Mouse (Mus musculus) c-Kit-positive CD71-negative TER-119-negative erythroid progenitor cells, embryonic 14.5 days (primary cell): Measurements from ENCODE around the gene Cryzl1.

Experiments
- DNase-seq: peaks from one replicate; pipeline ENCODE4 v3.0.0-alpha.2; 2013; ENCODE audit warnings: low read depth

Cryzl1 gene

DNA sequence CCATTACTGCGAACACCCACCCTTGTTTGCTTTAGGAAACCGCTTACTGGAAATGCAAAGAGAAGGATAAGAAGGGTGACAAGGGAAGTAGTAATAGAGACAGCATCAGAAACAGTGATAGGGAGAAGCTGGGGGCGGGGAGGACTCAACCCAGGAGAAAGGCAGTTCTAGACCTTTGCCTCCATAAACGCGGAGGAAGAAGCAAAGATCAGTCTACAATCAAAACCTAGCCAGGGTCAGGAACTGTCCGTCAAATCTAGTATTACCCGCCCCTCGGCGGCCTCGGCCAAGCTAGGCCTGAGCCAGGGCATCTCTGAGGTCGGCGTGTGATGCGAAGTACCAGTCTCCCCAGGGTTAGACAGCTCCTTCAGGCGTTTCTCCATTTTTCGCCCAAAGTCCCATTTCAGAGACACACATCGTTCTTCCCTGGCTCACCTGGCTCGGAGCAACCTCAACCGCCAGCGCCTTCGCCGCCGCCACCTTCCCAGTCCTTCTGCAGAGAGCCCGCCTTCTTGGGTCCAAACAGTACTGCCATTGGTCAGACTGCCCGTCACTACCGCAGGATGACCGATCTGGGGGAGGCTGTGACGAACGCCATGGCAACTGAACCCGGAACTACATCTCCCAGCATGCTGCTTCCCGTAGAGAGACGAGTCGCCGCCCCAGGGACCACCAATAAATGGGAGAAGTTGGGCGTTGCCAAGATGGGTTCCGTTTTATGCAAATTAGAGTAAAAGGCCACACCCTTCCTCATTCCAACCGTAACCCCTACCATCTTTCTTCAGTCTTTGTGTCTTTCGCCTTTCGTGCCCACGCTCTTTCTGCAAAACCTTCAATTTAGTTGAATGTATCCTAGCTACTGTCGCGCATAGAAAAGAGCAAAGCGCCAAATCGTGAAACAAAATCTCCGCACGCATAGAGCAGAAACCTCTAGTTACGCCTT lies at the start of gene Cryzl1:
TSS of gene Cryzl1 (minus strand) at position 853 of the 943 bp plus-strand sequence.
- DNase-seq = peak; percentile 91

DNA sequence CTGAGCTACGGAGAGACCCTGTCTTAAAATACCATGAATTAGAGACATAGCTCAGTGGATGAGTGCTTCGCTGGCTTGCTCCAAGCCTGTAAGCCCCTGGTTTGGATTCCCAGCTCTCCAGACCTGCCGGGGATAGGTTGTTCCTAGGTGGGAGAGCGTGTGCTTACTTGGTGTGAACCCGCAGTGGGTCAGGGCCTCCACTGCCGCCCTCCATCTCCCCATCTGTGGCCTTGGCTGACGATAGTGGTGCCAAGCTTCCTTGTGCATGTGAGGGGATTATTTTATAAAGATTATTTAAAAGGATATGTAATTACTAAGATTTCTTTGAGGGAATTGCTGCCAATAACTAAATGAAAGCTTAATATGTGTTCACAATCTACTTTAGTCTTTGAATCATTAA lies 43.8 kb upstream of the Cryzl1 start:
- no peak for DNase-seq

DNA sequence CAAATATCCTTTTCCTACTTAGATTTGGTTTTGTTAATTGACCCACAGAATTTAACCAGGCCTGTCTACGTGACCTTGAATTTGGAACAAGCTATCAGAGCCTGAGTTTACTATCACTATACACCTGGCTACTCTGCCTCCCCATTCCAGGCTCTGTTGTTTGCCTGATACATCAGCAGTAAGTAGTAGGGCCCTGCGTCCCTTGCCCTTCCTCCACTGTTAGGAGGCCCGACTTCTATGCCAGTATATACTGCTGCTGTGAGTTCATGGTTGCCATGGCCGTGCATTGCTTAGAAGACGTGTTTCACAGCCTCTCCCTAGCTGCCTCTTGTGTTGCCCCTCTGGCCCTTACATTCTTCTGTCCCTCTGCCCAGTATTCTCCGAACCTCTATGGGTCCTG lies 42.6 kb upstream of the Cryzl1 start:
- no peak for DNase-seq

DNA sequence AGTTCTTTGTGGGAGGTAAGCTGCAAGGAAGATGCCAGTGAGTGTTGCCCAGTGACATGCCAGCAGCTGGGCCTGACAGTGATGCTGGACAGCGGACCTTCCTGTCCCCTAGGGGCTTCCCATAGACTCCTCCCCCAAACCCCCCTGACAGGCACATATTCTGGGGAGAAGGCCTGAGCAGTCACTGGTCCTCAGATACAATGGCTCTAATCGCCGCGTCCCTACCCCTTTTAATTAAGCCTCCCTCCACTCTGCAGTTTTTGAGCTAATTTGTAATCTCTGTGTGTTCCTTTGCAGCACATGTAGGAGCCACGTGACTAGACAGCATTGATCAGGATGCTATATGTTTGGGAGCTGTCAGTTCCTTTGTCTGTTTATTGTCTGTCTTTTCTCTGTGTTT lies 41.9 kb upstream of the Cryzl1 start:
- DNase-seq = no peak

DNA sequence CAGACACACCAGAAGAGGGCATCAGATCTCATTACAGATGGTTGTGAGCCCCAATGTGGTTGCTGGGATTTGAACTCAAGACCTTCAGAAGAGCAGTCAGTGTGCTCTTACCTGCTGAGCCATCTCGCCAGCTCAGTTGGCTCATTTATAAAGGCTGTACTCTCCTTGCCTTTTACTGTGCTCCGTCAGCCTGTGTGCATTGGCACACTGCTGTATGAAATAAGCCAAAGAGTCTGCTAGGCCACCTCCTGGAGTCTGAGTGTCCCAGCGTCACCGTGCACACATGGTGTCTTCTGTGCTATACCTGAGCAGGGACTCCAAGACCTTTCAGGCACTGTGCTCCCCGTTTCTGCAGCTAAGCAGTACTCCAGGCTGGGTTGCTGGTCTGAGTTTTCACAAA lies 41.1 kb upstream of the Cryzl1 start:
- no peak for DNase-seq

DNA sequence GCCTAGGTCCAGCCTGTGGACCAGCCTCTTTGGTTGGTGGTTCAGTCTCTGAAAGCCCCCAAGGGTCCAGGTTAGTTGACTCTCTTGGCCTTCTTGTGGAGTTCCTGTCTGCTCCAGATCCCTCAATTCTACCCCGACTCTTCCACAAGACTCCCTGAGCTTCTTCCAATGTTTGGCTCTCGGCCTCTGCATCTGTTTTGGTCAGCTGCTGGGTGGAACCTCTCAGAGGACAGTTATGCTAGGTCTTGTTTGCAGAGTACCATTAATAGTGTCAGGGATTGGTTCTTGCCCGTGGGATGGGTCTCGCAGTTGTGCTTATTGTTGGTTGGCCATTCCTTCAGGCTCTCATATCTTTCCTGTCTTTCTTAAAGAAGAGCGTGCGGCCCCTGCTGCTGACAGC lies 39.8 kb upstream of the Cryzl1 start:
- no peak for DNase-seq

DNA sequence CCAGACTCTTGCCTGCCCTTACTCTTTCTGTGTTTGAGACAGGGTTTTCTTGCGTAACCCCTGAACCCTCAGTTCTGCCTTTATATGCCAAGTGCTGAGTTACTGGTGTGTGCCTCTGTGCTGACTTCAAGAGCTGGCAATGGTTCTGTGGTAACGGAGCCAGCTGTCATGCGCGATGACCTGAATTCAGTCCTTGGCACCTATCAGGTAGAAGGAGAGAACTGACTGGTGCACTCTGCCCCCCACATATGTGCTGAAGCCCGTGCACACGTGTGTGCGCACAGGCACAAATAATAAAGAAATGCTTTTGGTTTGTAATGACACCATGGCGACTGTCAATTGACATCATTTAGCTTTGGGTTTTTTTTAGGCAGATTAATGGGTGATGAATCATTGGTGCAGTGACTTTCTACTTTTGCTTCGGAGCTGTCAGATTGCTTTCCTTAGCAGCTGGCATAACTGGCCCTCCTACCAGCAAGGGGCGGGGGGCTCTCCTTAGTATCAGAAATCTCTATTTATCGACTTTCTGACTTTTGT lies 38.5 kb upstream of the Cryzl1 start:
- no peak for DNase-seq

DNA sequence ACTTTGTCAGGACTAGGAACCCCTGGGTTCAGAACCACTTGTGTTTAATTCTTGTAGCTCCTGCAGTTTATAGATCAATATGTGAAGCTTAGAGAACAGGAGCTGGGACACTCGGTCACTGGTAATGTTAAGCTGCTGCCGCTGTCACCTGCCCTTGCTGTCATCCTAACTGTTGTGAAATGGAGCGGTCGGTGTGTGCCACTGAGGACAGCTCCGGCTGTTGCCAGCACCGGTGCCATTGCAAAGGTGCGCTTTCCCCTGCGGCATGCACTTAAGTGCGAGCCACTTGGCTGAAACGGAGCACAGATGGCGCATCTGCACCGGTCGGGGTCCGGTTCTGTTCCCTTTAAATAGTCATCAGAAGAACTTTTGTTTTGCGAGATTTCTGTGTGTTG lies 37.0 kb upstream of the Cryzl1 start:
- DNase-seq = no peak

DNA sequence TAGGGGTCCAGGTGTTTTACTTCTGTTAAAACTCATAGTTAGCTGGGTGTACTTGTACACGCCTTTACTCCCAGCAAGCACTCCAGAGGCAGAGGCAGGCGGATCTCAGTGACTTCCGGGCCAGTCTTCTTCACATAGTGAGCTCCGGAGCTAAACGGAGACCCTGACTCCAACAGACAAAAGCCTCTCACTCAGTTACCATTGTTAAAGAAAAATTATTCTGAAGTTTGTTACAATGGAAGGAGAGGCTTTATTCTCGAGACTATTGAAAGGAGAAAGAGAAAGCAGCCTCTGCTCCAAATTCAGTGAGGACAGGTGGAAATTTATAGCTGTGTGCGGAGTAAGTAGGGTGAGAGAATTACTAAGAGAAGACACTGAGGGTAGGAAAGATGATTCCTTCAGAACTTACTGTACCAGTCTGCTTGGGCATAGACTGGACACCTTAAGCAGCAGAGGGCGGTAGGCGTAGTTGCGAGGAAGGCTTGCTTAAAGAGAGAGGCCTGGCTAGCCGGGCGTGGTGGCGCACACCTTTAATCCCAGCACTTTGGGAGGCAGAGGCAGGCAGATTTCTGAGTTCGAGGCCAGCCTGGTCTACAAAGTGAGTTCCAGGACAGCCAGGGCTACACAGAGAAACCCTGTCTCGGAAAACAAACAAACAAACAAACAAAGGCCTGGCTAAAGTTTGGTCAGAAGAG lies 36.5 kb upstream of the Cryzl1 start:
- DNase-seq = no peak

DNA sequence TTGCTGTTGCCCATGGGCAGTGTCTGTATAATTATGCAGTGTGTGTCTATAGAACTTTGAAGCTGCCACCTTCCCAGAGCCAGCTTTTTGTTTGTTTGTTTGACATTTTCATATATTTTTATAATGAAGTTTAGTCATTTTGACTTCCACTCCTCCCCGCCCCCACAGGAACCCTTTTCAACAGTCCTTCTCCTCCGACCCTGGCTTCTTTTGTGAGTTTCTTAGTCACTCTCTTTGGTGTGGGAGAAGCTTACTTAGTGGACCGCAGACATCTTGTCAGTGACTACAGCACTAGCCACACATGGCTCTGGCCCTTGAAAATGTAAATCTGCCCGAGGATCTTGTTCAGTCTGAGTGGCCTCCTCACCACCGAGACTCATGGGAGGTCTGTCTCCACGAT lies 35.6 kb upstream of the Cryzl1 start:
- no peak for DNase-seq

DNA sequence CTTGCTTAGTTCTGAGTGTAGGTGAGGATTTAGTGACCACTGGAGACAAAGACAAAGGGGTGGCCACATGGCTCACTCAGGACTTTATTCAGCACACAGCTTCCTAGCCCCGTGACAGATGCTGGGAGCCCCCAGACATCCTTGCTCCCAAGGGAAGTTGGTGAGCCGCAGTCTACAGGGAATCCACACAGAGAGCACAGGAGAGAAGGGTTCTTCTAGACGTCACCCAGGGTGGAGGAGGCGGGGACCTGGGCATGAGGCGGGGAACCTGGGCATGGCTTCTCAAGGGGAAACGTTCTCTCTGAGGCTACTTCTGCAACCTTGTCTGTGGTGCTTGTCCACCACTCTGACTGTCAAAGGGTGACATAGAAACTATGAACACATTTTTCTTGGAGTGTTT lies 35.2 kb upstream of the Cryzl1 start:
- no peak for DNase-seq

DNA sequence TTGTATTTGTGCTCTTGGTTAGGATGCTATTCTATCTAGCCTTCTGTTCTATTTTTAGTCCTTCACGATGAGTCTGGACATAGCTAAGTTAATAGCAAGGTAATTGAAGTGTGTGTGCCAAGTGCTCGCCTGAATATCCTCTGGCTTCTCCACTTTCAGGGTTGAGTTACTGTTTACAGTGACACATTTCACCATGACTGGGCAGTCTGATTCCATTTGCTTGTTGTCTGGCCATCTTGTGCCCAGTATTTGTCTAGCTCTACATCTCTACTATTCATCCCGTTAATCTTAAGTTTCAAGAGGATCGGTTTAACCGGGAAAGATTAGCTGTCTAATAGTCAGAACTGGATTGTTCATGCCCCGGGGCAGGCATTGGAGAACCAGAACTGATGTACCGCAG lies 33.7 kb upstream of the Cryzl1 start:
- DNase-seq = no peak

DNA sequence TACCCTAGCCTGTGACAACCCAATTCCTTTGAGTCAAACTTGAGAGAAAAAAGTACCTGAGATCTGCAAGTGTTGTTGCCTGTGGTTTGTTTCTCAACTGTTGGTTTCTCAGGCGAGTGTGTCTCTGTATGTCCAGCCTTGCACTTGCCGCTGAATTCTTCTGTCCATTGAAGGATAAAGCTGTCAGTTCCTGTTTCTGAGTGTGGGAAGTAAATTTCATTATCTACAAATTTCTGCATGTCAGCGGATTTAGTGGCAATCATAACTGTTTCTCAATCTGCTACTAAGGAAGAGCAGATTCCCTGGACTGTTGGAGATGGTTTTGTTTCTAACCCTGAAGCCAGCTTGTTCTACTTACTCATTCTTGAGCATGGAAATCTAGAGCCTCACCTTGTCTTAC lies 33.0 kb upstream of the Cryzl1 start:
- DNase-seq = no peak

DNA sequence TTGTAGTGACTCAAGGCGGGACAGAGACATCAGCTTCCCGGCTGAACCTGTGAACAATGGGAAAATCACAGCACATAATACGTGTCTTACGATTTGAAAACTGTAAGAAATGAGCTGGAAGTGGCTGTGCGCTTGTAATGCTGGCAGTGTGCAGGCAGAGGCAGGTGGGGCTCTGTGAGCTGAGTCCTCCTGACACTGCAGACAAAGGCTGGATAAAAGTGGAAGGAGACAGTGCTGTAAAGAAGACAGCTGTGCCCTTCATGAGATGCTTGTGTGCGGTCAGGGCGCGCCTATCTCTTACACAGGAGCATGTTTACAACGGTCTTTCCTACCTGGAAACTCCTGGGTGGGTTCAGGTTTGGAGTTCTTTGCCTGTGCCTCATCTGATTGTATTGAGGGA lies 32.4 kb upstream of the Cryzl1 start:
- no peak for DNase-seq

DNA sequence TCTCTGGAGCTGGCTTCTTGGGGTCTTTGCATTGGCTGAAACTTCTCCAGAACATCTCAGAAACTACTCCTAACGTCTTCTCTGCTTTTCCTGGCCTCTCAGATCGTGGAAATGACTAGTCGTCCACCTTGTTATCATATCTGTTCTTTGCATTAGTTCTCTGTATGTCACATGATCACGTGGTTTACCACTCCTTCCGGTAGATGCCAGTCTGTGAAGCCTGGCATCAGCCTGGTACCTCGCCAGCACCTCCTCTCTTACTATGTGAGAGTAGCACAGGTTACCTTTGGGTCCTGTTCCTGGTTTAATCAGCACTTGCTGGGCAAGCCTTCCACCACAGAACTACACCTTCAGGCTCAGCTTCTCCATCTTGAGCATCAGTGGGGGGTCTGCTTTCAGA lies 26.2 kb upstream of the Cryzl1 start:
- DNase-seq = no peak

DNA sequence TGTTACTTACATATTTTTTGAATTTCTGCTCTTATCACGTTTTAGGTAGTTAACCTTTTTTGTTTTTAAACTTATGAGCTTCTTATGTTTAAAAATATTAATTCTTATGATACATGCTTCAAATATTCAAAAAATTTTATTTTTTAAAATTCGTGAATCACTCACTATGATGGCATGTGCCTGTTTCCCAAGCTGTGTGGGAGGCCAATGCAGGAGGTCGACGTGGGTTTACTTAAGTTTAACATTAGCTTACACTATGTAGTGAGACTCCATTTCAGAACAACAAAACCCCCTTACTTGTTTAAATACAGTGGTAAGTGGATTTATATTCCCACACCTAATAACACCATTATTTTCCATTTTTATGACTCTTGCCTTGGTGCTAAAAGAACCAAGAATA lies 24.8 kb upstream of the Cryzl1 start:
- no peak for DNase-seq

DNA sequence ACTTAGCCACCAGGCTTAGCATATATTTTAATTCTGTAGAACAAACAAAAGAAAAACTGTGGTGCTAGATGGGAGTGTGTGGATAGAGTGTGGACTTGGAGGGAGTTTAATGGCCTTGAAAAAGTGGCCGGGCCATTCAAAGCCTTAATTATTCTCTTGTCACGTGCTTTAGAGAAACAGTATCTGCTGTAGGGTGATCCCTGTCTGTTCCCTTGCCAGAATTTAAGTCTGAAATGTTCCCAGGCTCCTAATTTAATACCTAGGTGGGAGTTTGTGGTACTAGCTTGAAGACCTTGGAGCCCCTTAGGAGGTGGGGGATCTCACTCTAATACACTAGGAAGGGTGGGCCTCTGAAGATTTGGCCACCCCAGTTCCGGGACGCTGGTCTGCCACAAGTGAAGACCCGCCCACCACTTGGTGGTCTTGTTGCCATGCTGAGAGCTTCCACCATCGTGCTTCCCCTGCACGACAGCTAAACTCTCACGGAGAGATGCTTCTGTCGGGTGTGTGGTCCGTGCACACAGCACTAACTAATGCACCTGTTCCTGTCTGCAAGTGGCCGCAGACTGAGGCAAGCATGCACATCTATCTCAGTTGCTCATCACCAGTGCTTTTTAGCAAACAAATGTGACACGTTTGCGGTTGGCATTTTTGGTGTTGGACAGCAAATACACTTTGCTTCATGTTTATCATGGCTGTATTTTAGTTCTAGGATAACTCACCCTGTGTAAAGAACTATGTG lies 23.0 kb upstream of the Cryzl1 start:
- no peak for DNase-seq

DNA sequence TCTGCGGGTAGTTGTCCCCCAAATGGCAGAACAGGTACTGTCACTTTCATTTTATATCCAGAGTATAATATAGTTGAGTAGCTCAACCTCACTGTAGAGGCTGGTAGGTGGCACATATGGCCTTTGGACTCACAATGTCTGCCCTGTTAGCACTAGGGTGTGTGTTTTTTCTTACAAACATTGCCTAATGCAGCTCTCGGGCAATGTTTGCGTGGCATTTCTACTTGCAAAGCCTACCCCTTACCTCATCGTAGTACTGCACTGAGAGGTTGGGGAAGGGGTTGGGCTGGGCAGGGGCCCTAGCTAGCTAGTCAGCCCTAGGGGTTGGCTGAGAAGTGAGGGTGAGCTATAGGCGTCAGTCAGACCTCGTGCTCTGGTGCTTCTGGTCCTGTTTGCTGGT lies 18.8 kb upstream of the Cryzl1 start:
- no peak for DNase-seq

DNA sequence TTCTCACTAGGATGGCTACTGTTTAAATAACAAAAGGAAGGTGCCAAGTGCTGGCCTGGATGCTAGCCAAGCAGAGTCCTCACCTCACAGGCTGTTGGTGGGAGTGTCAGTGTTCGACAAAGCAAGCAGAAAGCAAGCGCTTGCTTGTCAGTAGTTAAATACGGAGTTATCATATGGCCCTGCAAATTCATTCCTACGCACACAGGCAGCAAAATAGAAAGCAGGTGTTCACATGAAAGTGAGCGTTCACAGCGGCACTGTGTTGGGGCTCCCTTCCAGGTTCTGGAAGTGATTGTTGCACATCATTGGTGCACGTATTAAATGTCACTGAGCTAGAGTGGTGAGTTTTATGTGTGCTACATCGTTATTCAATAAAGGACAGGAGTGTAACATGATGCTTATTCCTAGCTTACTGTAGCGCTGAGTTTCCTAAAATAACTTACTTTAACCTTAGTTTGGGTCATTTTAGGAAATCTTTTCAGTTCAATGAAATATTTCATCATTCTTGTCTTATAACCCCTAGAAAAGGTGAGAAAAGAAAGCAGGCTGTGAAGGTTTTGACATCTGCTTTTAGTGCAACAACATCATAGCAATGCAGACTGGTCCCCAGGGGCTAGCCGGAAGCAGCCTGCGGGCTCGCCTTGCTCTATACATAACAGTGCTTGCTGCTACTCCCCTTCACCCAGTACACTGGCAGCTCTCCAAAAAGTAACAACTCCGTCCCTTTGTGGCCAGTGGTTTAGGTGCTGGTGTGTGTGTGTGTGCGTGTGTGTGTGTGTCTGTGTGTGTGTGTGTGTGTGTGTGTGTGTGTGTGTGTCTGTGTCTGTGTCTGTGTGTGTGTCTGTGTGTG lies 17.6 kb upstream of the Cryzl1 start:
- DNase-seq = no peak

DNA sequence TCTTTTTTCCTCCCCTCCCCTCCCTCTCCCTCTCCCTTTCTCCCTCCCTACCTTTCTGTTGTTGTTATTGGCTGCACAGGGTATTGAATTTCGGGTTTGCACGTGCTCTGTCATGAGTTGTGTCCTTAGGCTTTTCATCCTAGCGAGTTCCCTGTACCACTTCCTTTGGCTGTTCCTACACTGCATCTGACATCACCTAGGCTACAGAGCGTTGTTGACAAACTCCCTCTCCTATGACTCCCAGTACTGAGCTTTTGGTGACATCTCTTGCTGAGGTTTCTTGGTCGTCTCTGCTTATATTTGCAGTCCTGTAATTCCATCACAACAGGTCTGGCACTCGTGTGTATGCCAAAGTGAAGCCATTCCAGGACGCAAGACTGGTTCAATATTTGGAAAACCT lies 14.3 kb upstream of the Cryzl1 start:
- DNase-seq = no peak

DNA sequence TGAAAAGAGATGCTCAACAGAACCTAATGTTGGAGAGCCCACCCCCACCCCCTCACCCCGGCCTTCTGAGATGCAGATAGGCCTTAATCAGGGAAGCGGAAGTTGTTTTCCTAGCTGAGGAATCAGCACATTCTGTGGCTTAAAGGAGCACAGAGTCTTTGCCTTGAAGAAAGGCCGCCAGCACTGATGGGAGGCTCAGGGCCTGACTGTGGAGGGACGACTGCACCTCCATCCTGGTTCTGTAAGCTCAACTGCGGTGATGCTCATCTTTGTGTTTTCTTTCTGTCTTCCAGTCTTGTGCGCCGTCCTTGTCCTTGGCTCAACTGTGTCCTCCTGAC lies 12.1 kb upstream of the Cryzl1 start:
- no peak for DNase-seq
